Mouse (Mus musculus) hematopoietic stem cell, adult 5-6 weeks (primary cell): ENCODE results near the gene Adsl. TPM values are rescaled to one million over a fixed set of nuclear protein-coding genes. Genes with fewer than 3 reads are reported as not detected.
A peak's percentile ranks its signal among the peaks of the same experiment; 100 is the strongest.

Experiments
- ATAC-seq, 2 experiments: fragments of 125-278 bp in 1 of 2; replicated peaks in 1 of 2; 2 replicates each; pipeline ENCODE4 v1.8.0; 2016 to 2017; ENCODE audit warnings: inconsistent platforms in 2 of 2, mild to moderate bottlenecking in 2 of 2, moderate number of reproducible peaks in 2 of 2, low read depth in 1 of 2, moderate TSS enrichment in 1 of 2; ENCODE audit not compliant: low FRiP score in 2 of 2, poor library complexity in 2 of 2, severe bottlenecking in 2 of 2, insufficient read depth in 1 of 2, low TSS enrichment in 1 of 2
- total RNA-seq: library from RNA; stranded (forward); fragments of 172-1452, 232-1000 nt; gene quantifications from 2 replicates; pipeline ENCODE4 v1.2.3, GENCODE M21; 2017

Adsl gene
- total RNA-seq, 1 experiment from 2014 or later, result 167 TPM

DNA sequence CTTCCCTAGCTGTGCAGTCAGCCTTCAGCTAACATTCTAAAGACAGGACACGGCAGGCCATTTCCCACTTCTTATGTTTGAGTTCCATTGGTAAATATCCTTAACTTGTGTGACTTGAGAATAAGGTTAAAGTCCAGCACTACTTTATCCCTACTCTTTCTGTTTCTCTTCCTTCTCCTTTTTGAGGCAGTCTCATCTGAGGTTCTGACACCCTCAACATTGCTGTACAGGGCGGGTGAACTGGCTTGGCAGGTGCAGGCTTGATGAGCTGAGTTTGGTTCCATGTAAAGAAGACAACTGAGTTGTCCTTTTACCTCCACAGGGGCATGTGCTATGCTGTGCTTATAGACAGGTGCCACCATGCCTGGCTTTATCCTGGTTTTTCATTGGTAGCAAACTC is 35.0 kb downstream of the Adsl start:
- ATAC-seq, result no peak

DNA sequence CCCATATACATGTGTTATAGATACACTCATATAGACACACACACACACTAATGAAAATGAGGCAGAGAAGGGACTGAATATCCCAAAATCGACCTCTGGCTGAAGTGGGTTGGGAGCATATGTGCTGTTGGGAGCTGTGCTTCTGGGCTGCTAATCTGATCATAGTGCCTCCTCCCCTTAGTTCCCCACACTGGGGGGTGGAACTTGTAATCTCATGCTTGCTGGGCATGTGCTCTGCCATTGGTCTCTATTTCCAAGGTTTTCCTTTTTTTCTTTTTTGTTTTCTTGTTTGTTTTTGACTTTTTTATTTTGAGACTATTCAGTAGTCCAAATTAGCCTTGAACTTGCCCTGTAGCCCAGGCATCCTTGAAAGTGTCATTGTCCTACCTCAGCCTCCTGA is 40.0 kb downstream of the Adsl start:
- no peak for ATAC-seq

DNA sequence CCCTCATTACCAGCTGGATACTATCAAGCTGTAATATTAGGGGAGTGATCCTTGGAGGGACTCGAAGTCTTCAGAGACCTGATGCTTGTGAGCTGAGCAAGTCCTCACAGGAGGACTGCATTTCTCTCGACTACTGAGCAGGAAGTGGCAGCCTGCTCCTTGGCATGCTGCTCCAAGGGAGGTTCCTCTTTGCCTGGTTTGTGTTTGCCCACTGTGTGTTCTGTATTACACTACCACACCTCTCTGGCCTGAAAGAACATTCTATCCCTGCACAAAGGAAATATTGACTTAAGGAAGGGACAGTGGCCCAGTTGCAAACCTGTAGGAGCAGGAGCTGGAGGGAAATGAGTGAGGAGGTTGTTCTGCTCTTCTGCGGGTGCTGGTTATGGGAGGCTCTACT is 41.4 kb downstream of the Adsl start:
- ATAC-seq, result peak; percentile 42; a peak in 2 of 4 replicates

DNA sequence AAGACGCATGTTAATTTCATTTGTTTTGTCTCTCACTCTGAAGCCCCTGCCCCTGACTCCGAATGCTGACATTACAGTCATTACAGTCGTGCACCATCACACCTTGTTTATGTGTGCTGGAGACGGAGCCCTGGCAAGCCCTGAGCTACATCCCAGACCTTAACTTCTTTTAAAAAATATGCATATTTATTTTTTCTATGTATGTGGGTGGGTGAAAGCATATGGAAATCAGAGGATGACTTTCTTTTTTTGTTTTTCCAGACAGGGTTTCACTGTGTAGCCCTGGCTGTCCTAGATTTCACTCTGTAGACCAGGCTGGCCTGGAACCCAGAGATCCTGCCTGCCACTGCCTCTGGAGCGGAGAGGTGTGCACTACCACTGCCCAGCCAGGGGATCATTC is 46.7 kb downstream of the Adsl start:
- ATAC-seq, result no peak

DNA sequence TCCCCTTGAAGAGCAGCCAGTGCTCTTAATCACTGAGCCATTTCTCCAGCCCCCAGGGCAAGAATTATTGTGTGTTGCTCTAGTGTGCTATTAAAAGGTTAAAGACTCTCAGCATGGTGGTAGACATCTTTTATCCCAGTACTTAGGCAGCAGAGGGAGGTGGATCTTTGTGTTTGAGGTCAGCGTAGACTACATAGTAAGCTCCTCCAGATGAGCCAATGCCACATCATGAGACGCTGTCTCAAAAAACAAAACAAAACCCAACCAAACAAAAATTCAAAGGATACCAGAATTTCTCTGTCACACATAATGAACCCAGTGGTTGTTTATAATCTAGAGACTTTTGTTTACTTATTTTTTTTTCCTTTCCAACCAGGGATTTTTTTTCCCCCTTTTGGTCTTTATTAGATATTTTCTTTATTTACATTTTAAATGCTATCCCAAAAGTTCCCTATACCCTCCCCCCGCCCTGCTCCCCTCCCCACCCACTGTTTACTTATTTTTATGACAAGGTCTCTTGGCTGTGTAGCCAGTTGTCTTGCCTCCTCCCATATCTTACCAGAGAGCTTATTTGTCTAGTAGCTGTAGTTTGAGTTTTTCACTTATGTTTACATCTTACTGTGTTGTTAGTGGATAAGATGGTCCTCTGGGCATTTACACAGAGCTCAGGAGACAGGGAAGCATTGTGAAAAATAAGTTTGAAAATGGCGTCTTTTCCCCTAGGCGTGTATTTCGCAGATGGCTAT is 48.0 kb downstream of the Adsl start:
- no peak for ATAC-seq

DNA sequence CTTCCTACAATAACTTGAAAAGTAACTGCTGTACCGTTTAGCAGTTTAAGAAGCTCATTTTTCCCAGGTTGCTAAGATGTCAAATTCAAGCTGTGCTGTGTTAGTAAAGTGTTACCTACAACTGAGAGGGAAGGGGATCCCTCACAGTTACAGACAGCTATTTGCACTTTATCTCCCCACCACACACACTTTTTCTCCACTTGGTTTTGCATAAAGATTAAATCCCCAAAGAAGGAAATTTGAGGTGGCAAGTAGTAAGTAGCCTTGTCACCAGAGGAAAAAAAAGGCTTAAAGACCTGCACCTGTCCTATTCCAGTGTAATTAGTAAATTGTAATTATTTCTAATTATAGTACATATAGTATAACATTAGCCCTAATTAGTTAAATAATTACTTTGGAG is 48.8 kb downstream of the Adsl start:
- ATAC-seq, result no peak

DNA sequence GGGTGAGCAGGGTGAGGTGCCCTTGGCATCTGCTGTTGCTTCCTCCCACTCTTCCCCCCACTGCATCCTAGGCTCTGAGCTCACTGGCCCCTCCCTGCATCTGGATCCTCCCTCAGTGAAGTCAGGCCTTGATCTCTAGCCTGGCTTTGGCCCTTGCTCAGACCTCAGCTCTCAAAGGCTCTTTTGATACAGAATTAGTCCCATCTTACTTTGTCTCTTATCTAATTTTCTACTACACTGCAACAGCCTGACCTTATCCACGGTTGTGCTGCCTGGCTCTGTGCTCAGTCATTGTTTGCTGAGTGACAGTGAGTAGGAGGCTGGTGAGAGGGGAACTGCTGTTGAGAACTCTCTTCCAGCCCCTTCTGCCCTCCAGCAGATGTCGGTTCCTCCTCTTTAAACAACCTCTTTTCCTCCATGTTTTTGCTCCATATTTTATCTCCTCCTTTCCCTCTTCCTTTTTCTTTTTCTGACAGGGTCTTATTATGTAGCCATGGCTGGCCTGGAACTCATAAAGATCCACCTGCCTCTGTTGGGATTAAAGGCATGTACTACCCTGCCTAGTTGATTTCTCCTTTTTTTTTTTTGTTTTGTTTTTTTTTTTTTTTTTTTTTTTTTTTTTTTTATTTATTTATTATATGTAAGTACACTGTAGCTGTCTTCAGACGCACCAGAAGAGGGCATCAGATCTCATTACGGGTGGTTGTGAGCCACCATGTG is 52.3 kb downstream of the Adsl start:
- peak; percentile 12 to 51; a peak in 2 of 4 replicates for ATAC-seq

DNA sequence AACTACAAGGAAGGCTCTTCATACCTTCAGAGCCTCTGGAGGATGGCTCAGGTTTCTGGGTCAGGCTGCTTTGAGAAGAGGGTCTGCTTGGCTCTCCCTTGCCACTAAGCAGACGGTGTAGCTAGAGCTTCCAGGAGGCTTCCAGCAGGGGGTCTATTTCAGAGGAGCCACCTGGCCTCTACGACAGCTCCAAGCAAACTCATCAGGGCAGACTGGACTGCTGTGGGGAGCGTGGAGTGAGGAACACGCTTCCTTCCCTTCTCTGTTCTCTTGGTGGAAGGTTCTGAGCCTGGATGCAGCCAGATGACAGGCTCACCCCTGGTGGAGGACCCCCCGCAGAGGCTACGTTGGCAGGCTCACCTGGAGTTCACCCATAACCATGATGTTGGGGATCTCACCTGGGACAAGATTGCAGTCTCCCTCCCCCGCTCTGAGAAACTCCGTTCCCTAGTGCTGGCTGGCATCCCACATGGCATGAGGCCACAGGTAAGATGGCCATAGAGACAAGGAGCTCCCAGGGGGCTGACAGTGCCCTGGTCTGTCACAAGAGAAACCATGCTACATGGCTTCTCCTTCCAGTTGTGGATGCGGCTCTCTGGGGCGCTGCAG is 57.9 kb downstream of the Adsl start:
- no peak for ATAC-seq

DNA sequence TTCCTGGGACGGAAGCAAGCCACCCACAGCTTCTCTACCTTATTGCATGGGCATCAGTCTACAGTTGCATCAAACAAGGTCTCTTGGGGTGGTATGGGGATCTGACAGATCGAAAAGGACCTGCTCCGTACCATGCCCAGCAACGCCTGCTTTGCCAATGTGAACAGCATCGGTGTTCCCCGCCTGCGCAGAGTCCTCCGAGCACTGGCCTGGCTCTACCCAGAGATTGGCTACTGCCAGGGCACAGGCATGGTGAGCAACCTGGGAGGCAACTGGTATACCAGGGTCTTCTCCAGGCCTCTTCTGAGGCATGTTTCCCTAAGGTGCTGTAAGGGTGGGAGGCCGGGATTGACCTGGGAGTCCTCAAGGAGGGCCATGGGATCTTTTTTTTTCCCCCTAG is 59.0 kb downstream of the Adsl start:
- no peak for ATAC-seq

DNA sequence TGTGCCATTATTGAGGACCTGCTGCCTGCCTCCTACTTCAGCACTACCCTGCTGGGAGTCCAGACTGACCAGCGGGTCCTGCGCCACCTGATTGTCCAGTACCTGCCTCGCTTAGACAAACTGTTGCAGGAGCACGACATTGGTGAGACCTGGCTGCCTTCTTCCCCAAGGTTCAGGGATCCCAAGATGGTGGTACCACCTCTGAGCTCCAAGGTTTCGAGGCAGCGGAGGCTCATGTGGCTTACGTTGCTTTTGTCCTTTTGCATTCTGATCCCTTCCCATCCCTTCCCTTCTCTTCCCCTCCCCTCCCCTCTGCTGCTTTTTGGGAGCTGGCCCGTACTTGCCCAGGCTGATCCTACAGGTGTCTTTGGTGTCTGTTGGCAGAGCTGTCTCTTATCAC is 59.6 kb downstream of the Adsl start:
- no peak for ATAC-seq

DNA sequence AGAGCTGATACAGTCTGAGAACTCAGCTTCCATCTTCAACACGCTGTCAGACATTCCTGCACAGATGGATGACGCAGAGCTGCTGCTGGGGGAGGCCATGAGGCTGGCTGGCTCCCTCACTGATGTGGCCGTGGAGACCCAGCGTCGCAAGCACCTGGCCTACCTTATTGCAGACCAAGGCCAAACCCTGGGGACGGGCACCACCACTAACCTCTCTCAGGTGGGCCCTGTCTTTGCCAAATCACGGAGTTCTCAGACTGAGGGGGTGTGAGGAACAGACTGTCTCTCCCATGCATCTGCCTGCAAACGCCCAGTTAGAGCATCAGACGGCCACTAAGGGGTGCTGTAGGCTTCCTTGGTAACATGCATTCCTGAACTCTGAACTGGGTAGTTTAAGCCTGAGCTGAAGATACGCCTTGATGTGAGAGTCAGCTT is 60.4 kb downstream of the Adsl start:
- ATAC-seq, result peak; percentile 33 to 65; a peak in 3 of 4 replicates

DNA sequence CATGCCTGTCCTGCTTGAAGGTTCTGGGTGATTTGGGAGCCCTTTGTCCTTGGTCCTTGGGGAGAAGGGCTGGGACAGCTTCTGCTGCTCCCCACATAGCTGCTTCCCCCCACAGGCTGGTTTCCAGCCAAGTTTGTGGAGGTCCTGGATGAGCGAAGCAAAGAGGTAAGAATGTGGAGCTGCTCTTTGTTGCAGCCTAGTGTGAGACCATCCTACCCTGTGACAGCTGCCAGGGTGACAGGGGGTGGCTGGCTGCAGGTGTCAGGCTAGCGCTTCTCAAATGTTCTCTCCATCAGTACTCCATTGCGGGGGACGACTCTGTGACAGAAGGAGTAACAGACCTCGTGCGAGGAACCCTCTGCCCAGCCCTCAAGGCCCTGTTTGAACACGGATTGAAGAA is 61.8 kb downstream of the Adsl start:
- no peak for ATAC-seq

DNA sequence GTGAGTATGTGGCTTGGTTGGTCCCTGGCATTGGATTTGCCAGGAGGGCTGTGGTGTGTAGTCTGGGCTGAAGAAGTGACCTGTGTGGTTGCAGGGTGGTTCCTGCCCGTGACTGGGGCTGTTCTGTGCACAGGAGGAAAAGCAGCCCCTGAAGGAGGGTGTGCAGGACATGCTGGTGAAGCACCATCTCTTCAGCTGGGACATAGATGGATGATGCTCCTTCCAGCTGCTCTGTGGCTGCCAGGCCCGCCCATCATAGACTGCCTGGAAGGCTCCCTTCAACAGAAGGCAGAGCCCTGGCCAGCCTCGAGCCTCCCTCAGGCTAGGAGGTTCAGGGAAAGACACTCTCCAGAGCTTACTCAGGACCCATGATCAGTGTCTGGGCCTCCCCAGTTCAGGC is 63.2 kb downstream of the Adsl start:
- no peak for ATAC-seq

DNA sequence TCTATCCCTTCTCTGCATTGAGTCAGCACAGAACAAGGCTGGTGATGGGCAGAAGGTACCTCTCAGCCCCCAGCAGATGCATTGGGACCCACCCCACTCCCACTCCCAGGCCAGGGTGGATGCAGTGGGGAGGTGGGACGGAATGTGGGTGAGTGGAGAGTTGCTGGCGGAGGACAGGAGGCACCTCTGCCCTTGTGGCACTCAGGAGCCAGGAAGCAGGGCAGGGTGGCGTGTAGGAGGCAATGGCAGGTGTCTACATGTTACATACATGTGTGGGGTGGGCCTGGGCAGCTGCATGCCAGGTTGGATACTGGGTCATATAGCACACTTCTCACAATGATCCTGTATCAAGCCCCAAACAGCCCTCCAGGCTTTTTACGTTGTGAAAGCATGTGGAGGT is 64.1 kb downstream of the Adsl start:
- no peak for ATAC-seq

DNA sequence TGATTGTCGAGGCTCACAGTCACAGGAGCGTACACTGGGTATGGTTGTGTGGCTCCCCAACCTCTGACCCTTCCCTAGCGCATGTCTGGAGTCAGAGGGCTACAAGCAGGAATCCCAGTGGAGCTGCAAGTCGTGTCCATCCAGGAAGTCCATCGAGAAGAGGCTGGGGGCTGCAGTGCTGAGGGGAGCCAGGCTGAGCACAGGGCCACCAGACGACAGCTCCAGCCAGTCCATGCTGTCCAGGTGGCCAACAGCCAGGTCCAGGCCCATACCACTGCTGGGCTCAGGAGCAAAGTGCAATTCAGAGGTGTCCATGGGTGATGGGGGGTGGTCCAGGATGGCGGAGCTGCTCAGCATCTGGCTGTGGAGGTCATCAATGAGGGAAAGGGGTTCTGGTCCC is 64.9 kb downstream of the Adsl start:
- ATAC-seq, result no peak

DNA sequence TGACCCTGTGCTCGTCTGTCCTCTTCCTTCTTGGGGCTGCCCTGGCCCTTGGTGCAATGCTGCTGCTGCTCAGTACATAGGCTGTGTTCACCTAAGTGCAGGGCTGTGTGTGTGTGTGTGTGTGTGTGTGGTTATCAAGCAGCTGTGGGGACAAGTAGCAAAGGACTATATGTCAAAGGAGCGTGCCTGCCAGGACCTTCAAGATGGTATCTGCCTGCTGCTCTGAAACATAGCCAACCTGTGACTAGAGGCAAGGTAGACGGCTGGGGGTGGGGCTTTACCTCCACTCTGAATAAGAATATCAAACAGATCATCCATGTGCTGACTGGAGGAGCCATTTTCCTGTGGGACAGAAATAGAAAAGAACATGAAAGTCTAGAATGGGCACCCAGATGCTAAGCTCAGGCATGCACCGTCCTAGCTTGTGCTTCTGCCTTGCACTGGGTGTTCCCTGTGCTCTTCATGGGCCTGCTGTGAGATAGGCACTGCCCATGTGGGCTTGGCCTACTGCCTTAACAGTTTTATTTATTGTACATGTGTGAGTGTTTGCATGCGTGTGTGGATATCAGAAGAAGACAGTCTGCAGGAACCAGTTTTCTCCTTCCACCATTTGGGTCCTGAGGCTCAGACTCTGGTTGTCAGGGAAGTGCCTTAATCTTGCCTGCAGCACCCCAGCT is 66.9 kb downstream of the Adsl start:
- ATAC-seq, result no peak

DNA sequence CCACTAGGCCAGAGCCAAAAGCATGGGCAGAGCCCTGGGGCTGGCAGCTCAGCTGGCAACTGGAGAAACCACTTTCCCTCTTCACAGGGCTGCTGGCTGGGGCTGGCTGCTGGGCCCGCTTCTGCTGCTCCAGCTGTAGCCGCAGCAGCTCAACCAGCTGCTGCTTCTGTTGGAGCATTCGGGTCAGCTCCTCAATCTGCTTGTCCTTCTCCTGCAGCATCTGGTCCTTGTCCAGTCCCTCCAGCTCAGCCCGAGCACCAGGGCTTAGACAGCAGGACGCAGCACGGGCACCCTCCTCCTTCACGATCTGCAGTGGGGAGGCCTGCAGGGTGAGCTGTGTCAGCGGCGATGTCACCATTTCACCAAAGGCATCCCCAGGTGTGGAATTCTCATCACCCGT is 68.2 kb downstream of the Adsl start:
- ATAC-seq, result no peak

DNA sequence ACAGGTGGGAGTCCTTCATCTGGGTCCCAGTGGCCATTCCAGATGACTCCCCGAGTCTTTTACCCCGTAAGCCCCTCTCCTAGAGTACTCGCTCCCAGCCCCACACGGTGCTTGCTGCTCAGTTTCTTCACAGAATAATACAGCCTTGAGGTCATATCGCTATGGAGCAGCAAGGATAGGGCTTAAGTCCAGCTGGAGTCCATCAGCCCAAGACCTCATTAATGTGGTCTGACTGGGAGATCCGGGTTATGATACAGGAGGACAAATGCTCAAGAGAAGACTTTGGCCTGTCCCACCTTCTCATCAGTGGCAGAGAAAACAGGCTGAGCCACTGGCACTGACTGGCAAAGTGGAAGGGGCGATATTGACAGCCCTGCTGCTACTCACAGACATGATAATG is 69.0 kb downstream of the Adsl start:
- no peak for ATAC-seq
